Mouse (Mus musculus) liver (tissue): ENCODE data around the gene Cavin1.

Experiments
- DNase-seq: peaks from one replicate; pipeline ENCODE4 v3.0.0-alpha.2; 2020; ENCODE audit warnings: mixed read lengths

The Cavin1 gene

GRCm38 (mm10) chr11:100980438-100980837 is 9.8 kb upstream of the Cavin1 start:
- no peak for DNase-seq

GRCm38 (mm10) chr11:100979887-100980286 is 9.2 kb upstream of the Cavin1 start:
- DNase-seq, result peak; percentile 19

- DNase-seq, result no peak
These were observed 4.6 kb upstream of the Cavin1 start for GRCm38 (mm10) chr11:100975241-100975640.

- no peak for DNase-seq
These were observed 3.8 kb upstream of the Cavin1 start for GRCm38 (mm10) chr11:100974381-100974970.

- DNase-seq, result no peak
These were observed 2.6 kb upstream of the Cavin1 start for GRCm38 (mm10) chr11:100973245-100973644.

- DNase-seq, result no peak
These were observed 768 bp upstream of the Cavin1 start for GRCm38 (mm10) chr11:100971455-100971854.

GRCm38 (mm10) chr11:100969744-100970556 is 737 bp downstream of the Cavin1 start:
- peak; percentile 41 for DNase-seq

- no peak for DNase-seq
These were observed 1.4 kb downstream of the Cavin1 start for GRCm38 (mm10) chr11:100969189-100969743.

- DNase-seq, result no peak
These were observed 2.2 kb downstream of the Cavin1 start for GRCm38 (mm10) chr11:100968501-100968900.

GRCm38 (mm10) chr11:100967881-100968420 is 2.7 kb downstream of the Cavin1 start:
- DNase-seq, result no peak

- DNase-seq, result no peak
These were observed 3.3 kb downstream of the Cavin1 start for GRCm38 (mm10) chr11:100967376-100967775.

- DNase-seq, result peak; percentile 22
These were observed 4.9 kb downstream of the Cavin1 start for GRCm38 (mm10) chr11:100965760-100966159.

GRCm38 (mm10) chr11:100964901-100965542 is 5.7 kb downstream of the Cavin1 start:
- no peak for DNase-seq

GRCm38 (mm10) chr11:100964180-100964579 is 6.5 kb downstream of the Cavin1 start:
- DNase-seq, result no peak

GRCm38 (mm10) chr11:100963647-100964046 is 7.0 kb downstream of the Cavin1 start:
- DNase-seq, result no peak

GRCm38 (mm10) chr11:100962371-100962911 is 8.2 kb downstream of the Cavin1 start:
- no peak for DNase-seq

GRCm38 (mm10) chr11:100960540-100960939 is 10.1 kb downstream of the Cavin1 start:
- peak; percentile 51 for DNase-seq

- DNase-seq, result no peak
These were observed 10.9 kb downstream of the Cavin1 start for GRCm38 (mm10) chr11:100959826-100960225.

GRCm38 (mm10) chr11:100959464-100959810 is 11.2 kb downstream of the Cavin1 start:
- DNase-seq, result peak; percentile 76

GRCm38 (mm10) chr11:100958613-100959463 is 11.8 kb downstream of the Cavin1 start:
- no peak for DNase-seq

- DNase-seq, result no peak
These were observed 12.7 kb downstream of the Cavin1 start for GRCm38 (mm10) chr11:100957915-100958469.

- DNase-seq, result peak; percentile 87
These were observed 13.4 kb downstream of the Cavin1 start for GRCm38 (mm10) chr11:100957244-100957643.
